Comparison of ENCODE assay signal across 8 mouse cellular contexts in genomic region chr5:90902380-90903260, GRCm38 (mm10). TPM values are rescaled to one million over a fixed set of nuclear protein-coding genes. Genes with fewer than 3 reads are reported as not detected.
DNase-seq lines count a peak whose midpoint lies in the region; ATAC-seq and TF ChIP-seq lines count a peak whose summit lies in the region.

No protein-coding gene starts in this region.

- ATAC-seq in kidney, postnatal 0 days (replicated peaks; ENCODE audit: low FRiP score, low read depth), result no peak; the same call in 1 of the 2 replicates
- ATAC-seq in common myeloid progenitor, adult 5-6 weeks (replicated peaks; ENCODE audit: low read depth, poor library complexity, severe bottlenecking), result peak; percentile 30
- ATAC-seq in inflammation-experienced regulatory T-cells, adult 6 months, result peak; percentile 53
- ATAC-seq in megakaryocyte-erythroid progenitor cell, adult 5-6 weeks (replicated peaks; ENCODE audit: low FRiP score, low TSS enrichment, poor library complexity, severe bottlenecking), result peak; percentile 74
- no peak for ATAC-seq in erythroid progenitor cell, adult 5-6 weeks (replicated peaks; ENCODE audit: low FRiP score, poor library complexity, severe bottlenecking)

- no peak overlapping the region for H3K27ac ChIP-seq in kidney, postnatal 0 days

- no peaks in the 10 kb centered on the region for H3K36me3 ChIP-seq in kidney, postnatal 0 days (ENCODE audit: insufficient read depth, low read length)

- TF ChIP-seq CTCF in kidney, postnatal 0 days (IDR thresholded peaks at IDR 0.05; ENCODE audit: low read depth), result peak; percentile 62

- H3K9ac ChIP-seq in kidney, postnatal 0 days (ENCODE audit: low read depth, low read length), result no peak overlapping the region

- peak overlapping the region; percentile 67 for H3K4me2 ChIP-seq in kidney, postnatal 0 days (ENCODE audit: low read length)

- no peaks in the 10 kb centered on the region for H3K9me3 ChIP-seq in kidney, postnatal 0 days (replicated peaks; ENCODE audit: low read length)

- peaks cover 7% of the 10 kb centered on the region; the same call in 1 of the 2 replicates for H3K4me1 ChIP-seq in kidney, postnatal 0 days (replicated peaks; ENCODE audit: insufficient read depth, low read length)

- H3K4me3 ChIP-seq in kidney, postnatal 0 days (replicated peaks; ENCODE audit: low read depth, low read length), result peak overlapping the region; percentile 21; the same call in 1 of the 2 replicates

- peak; percentile 58 for DNase-seq in kidney, postnatal 0 days (ENCODE audit: low spot score)
- no peak for DNase-seq in kidney, adult 8-10 months
- DNase-seq in gastrocnemius, postnatal 25 days, result no peak
- DNase-seq in spleen, adult 18-20 months, result no peak

- H3K27me3 ChIP-seq in kidney, postnatal 0 days (ENCODE audit: insufficient read depth, low read length), result peaks cover 5% of the 10 kb centered on the region; the same call in 1 of the 2 replicates

- WGBS in kidney, postnatal 0 days, result 10% methylated on average over 10 of the region's 10 CpGs

RNA-seq across cellular contexts. Expression of gene Cxcl2, which starts 1.1 kb away (rescaled TPM):
- polyA plus RNA-seq in kidney, postnatal 0 days (2015; fragmentation: Nextera tagmentation; extraction: Ambion mirVana), result 0.17 TPM in 1 of 2 replicates, not detected in the other
- total RNA-seq in common myeloid progenitor, adult 5-6 weeks (2017), result 36.0 and 36.3 TPM in 2 replicates
- polyA plus RNA-seq in inflammation-experienced regulatory T-cells, adult 6 months (2017; shearing (Covaris generic)), result under 1 TPM in 1 of 3 experiments, not detected in 2; 0.92 TPM
- not detected in 2 replicates for total RNA-seq in megakaryocyte-erythroid progenitor cell, adult 5-6 weeks (2014; fragmentation: Nextera tagmentation)
- total RNA-seq in megakaryocyte-erythroid progenitor cell, adult 5-6 weeks (2017), result 5.2 and 9.9 TPM in 2 replicates
- total RNA-seq in erythroid progenitor cell, adult 5-6 weeks (2015; ENCODE audit: low replicate concordance), result 2.9 TPM in 1 of 2 replicates, not detected in the other
- 1.1 TPM in 1 of 2 replicates, not detected in the other for total RNA-seq in erythroid progenitor cell, adult 5-6 weeks (2017; ENCODE audit: low replicate concordance)
- total RNA-seq in gastrocnemius, postnatal 25 days (2021), result not detected

RNA-seq across cellular contexts. Expression of gene Cxcl1, which starts 11.6 kb away (rescaled TPM):
- 1.0 and 1.3 TPM in 2 replicates for polyA plus RNA-seq in kidney, postnatal 0 days (2015; fragmentation: Nextera tagmentation; extraction: Ambion mirVana)
- total RNA-seq in common myeloid progenitor, adult 5-6 weeks (2017), result not detected in 2 replicates
- polyA plus RNA-seq in inflammation-experienced regulatory T-cells, adult 6 months (2017; shearing (Covaris generic)), result not detected
- not detected in 2 replicates for total RNA-seq in megakaryocyte-erythroid progenitor cell, adult 5-6 weeks (2014; fragmentation: Nextera tagmentation)
- total RNA-seq in megakaryocyte-erythroid progenitor cell, adult 5-6 weeks (2017), result 1.5 TPM in 1 of 2 replicates, not detected in the other
- total RNA-seq in erythroid progenitor cell, adult 5-6 weeks (2015; ENCODE audit: low replicate concordance), result not detected in 2 replicates
- total RNA-seq in erythroid progenitor cell, adult 5-6 weeks (2017; ENCODE audit: low replicate concordance), result not detected in 2 replicates
- under 1 TPM in 1 of 2 experiments, not detected in 1; 0.24 TPM for total RNA-seq in gastrocnemius, postnatal 25 days (2021)

RNA-seq across cellular contexts. Expression of gene Mthfd2l, which starts 28.3 kb away (rescaled TPM):
- polyA plus RNA-seq in kidney, postnatal 0 days (2015; fragmentation: Nextera tagmentation; extraction: Ambion mirVana), result 74.1 and 90.5 TPM in 2 replicates
- total RNA-seq in common myeloid progenitor, adult 5-6 weeks (2017), result 26.4 and 31.0 TPM in 2 replicates
- polyA plus RNA-seq in inflammation-experienced regulatory T-cells, adult 6 months (2017; shearing (Covaris generic)), result 1 to 10 TPM in 2 of 3 experiments, under 1 TPM in 1; 0.80 to 2.3 (median 1.3) TPM
- total RNA-seq in megakaryocyte-erythroid progenitor cell, adult 5-6 weeks (2014; fragmentation: Nextera tagmentation), result 20.6 and 24.1 TPM in 2 replicates
- 16.1 and 19.1 TPM in 2 replicates for total RNA-seq in megakaryocyte-erythroid progenitor cell, adult 5-6 weeks (2017)
- total RNA-seq in erythroid progenitor cell, adult 5-6 weeks (2015; ENCODE audit: low replicate concordance), result not detected in 2 replicates
- total RNA-seq in erythroid progenitor cell, adult 5-6 weeks (2017; ENCODE audit: low replicate concordance), result 3.7 and 6.5 TPM in 2 replicates
- 1 to 10 TPM; 6.5 to 8.8 TPM for total RNA-seq in gastrocnemius, postnatal 25 days (2021)

Comparison
In these comparisons a context has a peak if more than half of its experiments do, and no peak if none do; other contexts are left out.
1. ATAC-seq: peak in common myeloid progenitor, adult 5-6 weeks (single experiment), inflammation-experienced regulatory T-cells, adult 6 months (single experiment) and megakaryocyte-erythroid progenitor cell, adult 5-6 weeks (single experiment); none in kidney, postnatal 0 days (single experiment) and erythroid progenitor cell, adult 5-6 weeks (single experiment).